Mouse (Mus musculus): ENCODE measurements at regions not wholly inside any gene's neighbourhood (a gene's known extent, or its start where the extent isn't known, plus 50 kb on each side); places are given as distances from the start of the nearest gene placed in this dataset.
A peak's percentile ranks its signal among the peaks of the same experiment; 100 is the strongest.

DNA sequence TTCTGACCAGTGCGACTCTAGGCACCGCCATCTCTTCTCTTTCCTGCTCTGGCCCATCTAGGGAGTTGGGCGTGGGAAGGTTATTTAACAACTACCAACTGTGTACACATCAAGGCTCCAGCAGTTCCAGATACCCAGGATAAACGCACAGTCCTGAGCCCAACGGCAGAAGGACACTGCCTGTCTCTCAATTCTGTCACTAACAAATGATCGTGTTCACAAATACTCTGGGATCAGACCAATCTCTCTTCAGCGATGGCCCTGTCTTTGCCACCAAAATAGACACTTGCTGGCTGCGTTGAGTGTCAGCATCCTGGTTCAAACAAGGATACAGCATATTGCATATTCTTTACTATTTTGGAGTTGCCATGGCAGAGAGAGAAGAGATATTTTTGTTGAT is 73.1 kb upstream of the Ppp1r12a start:
- peaks cover 0 to 5% of the 10 kb centered on the region in 2 experiments; a peak in 2 of 4 replicates for H3K4me1 ChIP-seq (ENCODE audit: control insufficient read depth in 1 of 2, insufficient read depth in 2 of 2, low read length in 2 of 2)
- peak overlapping the region; percentile 26 to 47 for H3K4me3 ChIP-seq (ENCODE audit: control insufficient read depth in 1 of 2, insufficient read depth in 1 of 2, low read depth in 2 of 2, low read length in 2 of 2)
- no peaks in the 10 kb centered on the region for H3K9me3 ChIP-seq (replicated peaks; ENCODE audit: insufficient read depth, low read length)
- peak overlapping the region; percentile 54 for H3K27ac ChIP-seq (ENCODE audit: control insufficient read depth, low read depth, low read length)
- no peaks in the 10 kb centered on the region for H3K79me2 ChIP-seq (ENCODE audit: control insufficient read depth, insufficient read depth, low read length, poor library complexity)
- DNase-seq (ENCODE audit: low read depth, low spot score) = no peak
- TF ChIP-seq JUND (IDR thresholded peaks at IDR 0.05; ENCODE audit: low read depth, low read length) = no peak
- no peak for TF ChIP-seq E2F4 (IDR thresholded peaks at IDR 0.05; ENCODE audit: borderline replicate concordance, low read depth, low read length)
- peak overlapping the region; percentile 35 for H3K9ac ChIP-seq (ENCODE audit: control insufficient read depth, low read depth, low read length, poor library complexity, severe bottlenecking)
- no peaks in the 10 kb centered on the region for H3K27me3 ChIP-seq (ENCODE audit: control insufficient read depth in 1 of 2, insufficient read depth in 2 of 2, low read length in 2 of 2)
- H3K36me3 ChIP-seq (ENCODE audit: control insufficient read depth in 1 of 2, insufficient read depth in 2 of 2, low read length in 2 of 2) = peaks cover 0 to 4% of the 10 kb centered on the region in 2 experiments; a peak in 2 of 4 replicates

DNA sequence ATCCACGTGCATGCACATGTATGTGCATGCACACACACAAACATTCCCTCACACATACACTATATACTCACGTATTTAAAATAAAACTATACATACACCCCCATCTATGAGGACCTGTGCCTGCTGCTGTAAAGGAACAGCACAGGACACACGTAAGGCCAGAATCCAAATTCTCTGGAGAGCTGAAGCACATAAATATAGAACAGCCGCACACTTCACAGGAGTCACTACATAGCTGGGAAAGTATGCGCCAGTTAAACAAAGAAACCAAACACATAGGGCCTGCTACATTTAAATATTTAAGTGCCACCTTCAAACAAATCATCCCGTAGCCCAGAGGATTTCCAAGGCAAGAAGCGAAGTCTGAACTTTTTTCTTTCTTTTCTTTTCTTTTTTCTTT is 73.8 kb upstream of the Ppp1r12a start:
- no peak for TF ChIP-seq USF2 (IDR thresholded peaks at IDR 0.05; ENCODE audit: borderline replicate concordance in 1 of 2, insufficient read depth in 1 of 2, low read depth in 1 of 2, low read length in 2 of 2)
- TF ChIP-seq ZC3H11A (IDR thresholded peaks at IDR 0.05; ENCODE audit: low read depth, low read length) = no peak
- no peak for TF ChIP-seq RAD21 (IDR thresholded peaks at IDR 0.05; ENCODE audit: low read depth, low read length)
- no peak for TF ChIP-seq MXI1 (IDR thresholded peaks at IDR 0.05; ENCODE audit: low read depth, low read length)
- TF ChIP-seq NELFE (IDR thresholded peaks at IDR 0.05; ENCODE audit: low read depth, low read length) = no peak
- TF ChIP-seq TBP (IDR thresholded peaks at IDR 0.05; ENCODE audit: low read depth, low read length) = no peak
- peak; percentile 47 for DNase-seq (ENCODE audit: low read depth, low spot score)
- Histone ChIP-seq H3K27me3 (ENCODE audit: control insufficient read depth in 1 of 2, insufficient read depth in 2 of 2, low read length in 2 of 2) (no peaks in the 10 kb centered on the region), H3K9me3 (replicated peaks; ENCODE audit: insufficient read depth, low read length) (no peaks in the 10 kb centered on the region), H3K4me1 (ENCODE audit: control insufficient read depth in 1 of 2, insufficient read depth in 2 of 2, low read length in 2 of 2) (peaks cover 0 to 5% of the 10 kb centered on the region in 2 experiments; a peak in 2 of 4 replicates), H3K9ac (ENCODE audit: control insufficient read depth, low read depth, low read length, poor library complexity, severe bottlenecking) (no peak overlapping the region), H3K79me2 (ENCODE audit: control insufficient read depth, insufficient read depth, low read length, poor library complexity) (no peaks in the 10 kb centered on the region), H3K36me3 (ENCODE audit: control insufficient read depth in 1 of 2, insufficient read depth in 2 of 2, low read length in 2 of 2) (peaks cover 0 to 4% of the 10 kb centered on the region in 2 experiments; a peak in 2 of 4 replicates), H3K27ac (ENCODE audit: control insufficient read depth, low read depth, low read length) (no peak overlapping the region; the same call in 1 of the 2 replicates), H3K4me3 (ENCODE audit: control insufficient read depth in 1 of 2, insufficient read depth in 1 of 2, low read depth in 2 of 2, low read length in 2 of 2) (peak overlapping the region; percentile 26 to 47)

DNA sequence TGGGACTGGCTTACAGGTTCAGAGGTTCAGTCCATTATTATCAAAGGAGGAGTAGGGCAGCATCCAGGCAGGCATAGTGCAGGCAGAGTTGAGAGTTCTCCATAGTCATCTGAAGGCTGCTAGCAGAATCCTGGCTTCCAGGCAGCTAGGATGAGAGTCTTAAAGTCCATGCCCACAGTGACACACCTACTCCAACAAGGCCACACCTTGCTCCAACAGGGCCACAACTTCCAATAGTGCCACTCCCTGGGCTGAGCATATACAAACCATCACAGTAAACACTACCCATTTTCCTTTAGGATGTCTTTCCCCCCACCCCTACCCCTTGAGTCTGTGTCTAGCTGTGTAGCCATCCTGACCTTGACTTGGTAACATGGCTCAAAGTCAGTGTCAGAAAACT is 78.8 kb upstream of the Ppp1r12a start:
- Histone ChIP-seq H3K36me3 (ENCODE audit: control insufficient read depth in 1 of 2, insufficient read depth in 2 of 2, low read length in 2 of 2) (no peaks in the 10 kb centered on the region), H3K9me3 (replicated peaks; ENCODE audit: insufficient read depth, low read length) (no peaks in the 10 kb centered on the region), H3K27me3 (ENCODE audit: control insufficient read depth in 1 of 2, insufficient read depth in 2 of 2, low read length in 2 of 2) (no peaks in the 10 kb centered on the region), H3K79me2 (ENCODE audit: control insufficient read depth, insufficient read depth, low read length, poor library complexity) (no peaks in the 10 kb centered on the region), H3K4me3 (ENCODE audit: control insufficient read depth in 1 of 2, insufficient read depth in 1 of 2, low read depth in 2 of 2, low read length in 2 of 2) (no peak overlapping the region), H3K4me1 (ENCODE audit: control insufficient read depth in 1 of 2, insufficient read depth in 2 of 2, low read length in 2 of 2) (no peaks in the 10 kb centered on the region), H3K27ac (ENCODE audit: control insufficient read depth, low read depth, low read length) (no peak overlapping the region), H3K9ac (ENCODE audit: control insufficient read depth, low read depth, low read length, poor library complexity, severe bottlenecking) (no peak overlapping the region)
- DNase-seq (ENCODE audit: low read depth, low spot score) = no peak
- TF ChIP-seq EP300 (IDR thresholded peaks at IDR 0.05; ENCODE audit: low read depth in 1 of 2, low read length in 2 of 2) (no peak), MXI1 (IDR thresholded peaks at IDR 0.05; ENCODE audit: low read depth, low read length) (no peak), POLR2AphosphoS2 (IDR thresholded peaks at IDR 0.05; ENCODE audit: low read length) (no peak), MAFK (IDR thresholded peaks at IDR 0.05; ENCODE audit: borderline replicate concordance, low read depth, low read length) (no peak), NRF1 (IDR thresholded peaks at IDR 0.05; ENCODE audit: insufficient read depth, low read depth, low read length, poor library complexity, severe bottlenecking) (no peak), UBTF (IDR thresholded peaks at IDR 0.05; ENCODE audit: borderline replicate concordance, insufficient read depth, low read depth, low read length) (no peak), ZMIZ1 (IDR thresholded peaks at IDR 0.05; ENCODE audit: low read depth, low read length) (no peak), ZKSCAN1 (IDR thresholded peaks at IDR 0.05; ENCODE audit: low read depth, low read length) (no peak), TCF12 (IDR thresholded peaks at IDR 0.05; ENCODE audit: low read depth, low read length) (no peak), CTCF (IDR thresholded peaks at IDR 0.05 in 2 of 3, conservative IDR thresholded peaks at IDR 0.05 in 1 of 3; ENCODE audit: control insufficient read depth in 1 of 3, insufficient read depth in 1 of 3, low read depth in 2 of 3, low read length in 3 of 3, poor library complexity in 1 of 3, severe bottlenecking in 1 of 3) (no peak), E2F4 (IDR thresholded peaks at IDR 0.05; ENCODE audit: borderline replicate concordance, low read depth, low read length) (no peak), JUND (IDR thresholded peaks at IDR 0.05; ENCODE audit: low read depth, low read length) (no peak), MAZ (IDR thresholded peaks at IDR 0.05; ENCODE audit: low read depth, low read length) (no peak), BHLHE40 (IDR thresholded peaks at IDR 0.05; ENCODE audit: borderline replicate concordance, low read depth, low read length) (no peak), POLR2A (IDR thresholded peaks at IDR 0.05; ENCODE audit: control insufficient read depth in 1 of 2, insufficient read depth in 1 of 2, low read depth in 1 of 2, low read length in 2 of 2, poor library complexity in 1 of 2) (no peak), TBP (IDR thresholded peaks at IDR 0.05; ENCODE audit: low read depth, low read length) (no peak), MEF2A (IDR thresholded peaks at IDR 0.05; ENCODE audit: extremely low read depth, insufficient replicate concordance, low read depth, low read length, poor library complexity, severe bottlenecking) (no peak)

Data from MEL (cell line).